In the genomic region with DNA sequence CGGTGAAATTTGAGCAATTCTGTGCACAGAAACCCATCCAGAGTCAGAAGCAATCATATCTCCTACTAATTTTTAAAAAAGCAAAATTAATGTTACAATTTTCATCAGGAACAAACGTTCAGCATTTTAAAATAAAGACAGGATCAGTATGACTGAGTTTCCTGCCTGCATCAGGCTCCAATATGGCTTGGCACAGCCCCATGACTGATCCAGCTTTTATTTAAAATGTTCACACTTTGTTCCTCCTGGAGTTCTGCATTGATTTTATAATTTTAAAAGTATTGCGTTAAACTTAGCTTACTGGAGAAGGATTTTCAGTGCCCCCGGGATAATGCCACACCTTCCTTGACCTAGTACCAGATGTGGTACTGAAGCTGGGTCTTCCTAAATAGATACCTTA, we compare ENCODE assay signal across 18 mouse cellular contexts.
"Had no signal": no experiment of that assay in that cellular context is flagged by ENCODE, and none has a peak within 500 bp of the region (broad histone marks: within the 10 kb centered on the region; RNA-seq: fewer than 3 reads in every experiment).

No protein-coding gene starts in this region.

- H3K4me3 ChIP-seq: intestine, embryonic 15.5 days; kidney, embryonic 15.5 days; liver, embryonic 13.5 days; midbrain, embryonic 10.5 days; midbrain, embryonic 13.5 days; myocyte; neural tube, embryonic 13.5 days had no signal

- H3K9me3 ChIP-seq: intestine, embryonic 15.5 days; kidney, embryonic 15.5 days; liver, embryonic 13.5 days; midbrain, embryonic 10.5 days; midbrain, embryonic 13.5 days; neural tube, embryonic 13.5 days had no signal

- H3K27me3 ChIP-seq: intestine, embryonic 15.5 days; kidney, embryonic 15.5 days; liver, embryonic 13.5 days; midbrain, embryonic 13.5 days; neural tube, embryonic 13.5 days had no signal

- DNase-seq: kidney, adult 11 months; kidney, adult 8-10 months; kidney, postnatal 10 days; kidney, postnatal 36 days; liver, embryonic 13.5 days; lung, adult 2 months; lung, postnatal 14 days; retina, postnatal 1 day; thymus, adult 18-20 months; thymus, postnatal 4 days had no signal

- H3K36me3 ChIP-seq: intestine, embryonic 15.5 days; kidney, embryonic 15.5 days; liver, embryonic 13.5 days; midbrain, embryonic 10.5 days; midbrain, embryonic 13.5 days; neural tube, embryonic 13.5 days had no signal

- ATAC-seq: intestine, embryonic 15.5 days; midbrain, embryonic 13.5 days; midbrain, embryonic 16.5 days had no signal

- H3K4me2 ChIP-seq: intestine, embryonic 15.5 days; kidney, embryonic 15.5 days; liver, embryonic 13.5 days; midbrain, embryonic 13.5 days; neural tube, embryonic 13.5 days had no signal

- H3K9ac ChIP-seq: intestine, embryonic 15.5 days; kidney, embryonic 15.5 days; liver, embryonic 13.5 days; midbrain, embryonic 13.5 days; neural tube, embryonic 13.5 days had no signal

- H3K27ac ChIP-seq: intestine, embryonic 15.5 days; kidney, embryonic 15.5 days; liver, embryonic 13.5 days; macrophage; midbrain, embryonic 10.5 days; midbrain, embryonic 13.5 days; neural tube, embryonic 13.5 days had no signal

- H3K4me1 ChIP-seq: intestine, embryonic 15.5 days; kidney, embryonic 15.5 days; liver, embryonic 13.5 days had no signal
